Mouse (Mus musculus): Measurements from ENCODE around the gene Prm1.
A peak's percentile ranks its signal among the peaks of the same experiment; 100 is the strongest.
"Not testable (repeated sequence)": the region's sequence is repeated elsewhere in the genome, so short reads cannot be mapped to it uniquely, and the experiment has no call there.

Gene Prm1

GRCm38 (mm10) chr16:10805789-10806527 is at the start of gene Prm1:
TSS of gene Prm1 (minus strand) at chr16:10805839.
- DNase-seq (ENCODE audit: low spot score) = no peak

DNA sequence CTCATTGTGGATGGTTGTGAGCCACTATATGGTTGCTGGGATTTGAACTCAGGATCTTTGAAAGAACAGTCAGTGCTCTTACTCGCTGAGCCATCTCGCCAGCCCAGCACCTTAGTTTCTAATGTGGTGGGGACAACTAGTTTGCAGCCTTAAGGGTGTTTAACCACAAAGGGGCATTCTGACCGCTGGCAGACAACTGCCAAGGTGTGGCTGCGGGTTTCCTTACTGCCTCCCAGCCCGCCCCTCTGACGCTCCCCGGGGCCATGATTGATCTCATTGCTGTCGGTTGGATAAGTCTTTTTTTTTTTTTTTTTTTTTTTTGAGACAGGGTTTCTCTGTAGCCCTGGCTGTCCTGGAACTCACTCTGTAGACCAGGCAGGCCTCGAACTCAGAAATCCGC is 46.6 kb upstream of the Prm1 start:
- DNase-seq (ENCODE audit: low spot score) = not testable (repeated sequence)

GRCm38 (mm10) chr16:10850905-10851304 is 45.3 kb upstream of the Prm1 start:
- DNase-seq (ENCODE audit: low spot score) = no peak

GRCm38 (mm10) chr16:10849965-10850861 is 44.6 kb upstream of the Prm1 start:
- DNase-seq (ENCODE audit: low spot score) = no peak

DNA sequence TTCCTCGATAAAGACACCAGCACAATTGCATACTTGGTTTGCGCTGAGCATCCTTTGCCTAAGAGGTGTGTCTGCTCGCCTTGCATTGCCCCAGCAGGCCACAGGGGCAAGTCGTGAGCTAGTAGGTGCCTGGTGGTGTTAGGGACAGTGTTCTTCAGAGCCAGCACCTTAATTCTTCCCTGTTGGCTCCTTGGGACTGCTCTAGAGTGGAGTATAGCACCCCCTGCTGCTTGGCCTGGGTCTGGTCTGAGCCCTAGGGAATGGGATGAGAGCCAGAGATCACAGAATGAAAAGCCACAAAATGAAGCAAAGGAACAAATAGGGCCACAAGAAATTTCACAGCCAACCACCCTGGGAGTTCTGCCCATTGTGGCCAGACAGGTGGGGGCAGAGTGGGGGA is 40.9 kb upstream of the Prm1 start:
- peak; percentile 58 for DNase-seq (ENCODE audit: low spot score)

DNA sequence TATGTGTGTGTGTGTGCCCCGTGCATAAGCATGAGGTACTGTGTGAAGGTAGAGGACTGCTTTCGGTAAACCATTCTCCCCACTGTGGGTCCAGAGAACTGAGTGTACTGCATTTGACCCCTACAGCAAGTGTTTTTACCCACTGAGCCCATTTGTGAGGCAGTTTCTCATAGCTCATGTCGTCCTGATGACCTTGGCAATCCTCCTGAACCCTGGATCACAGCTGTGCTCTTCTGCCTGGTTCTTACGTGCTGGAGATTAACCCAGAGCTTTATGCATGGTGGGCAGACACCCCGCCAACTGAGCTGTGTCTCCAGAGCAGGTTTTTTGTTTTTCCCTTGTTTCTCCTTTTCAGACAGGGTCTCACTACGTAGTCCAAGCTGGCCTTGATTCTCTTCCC is 40.3 kb upstream of the Prm1 start:
- DNase-seq (ENCODE audit: low spot score) = no peak

- DNase-seq (ENCODE audit: low spot score) = no peak
These were observed 38.7 kb upstream of the Prm1 start for GRCm38 (mm10) chr16:10844319-10844670.

- peak; percentile 44 for DNase-seq (ENCODE audit: low spot score)
These were observed 38.1 kb upstream of the Prm1 start for GRCm38 (mm10) chr16:10843486-10844318.

GRCm38 (mm10) chr16:10842282-10842855 is 36.7 kb upstream of the Prm1 start:
- DNase-seq (ENCODE audit: low spot score) = no peak

GRCm38 (mm10) chr16:10840018-10840417 is 34.4 kb upstream of the Prm1 start:
- no peak for DNase-seq (ENCODE audit: low spot score)

DNA sequence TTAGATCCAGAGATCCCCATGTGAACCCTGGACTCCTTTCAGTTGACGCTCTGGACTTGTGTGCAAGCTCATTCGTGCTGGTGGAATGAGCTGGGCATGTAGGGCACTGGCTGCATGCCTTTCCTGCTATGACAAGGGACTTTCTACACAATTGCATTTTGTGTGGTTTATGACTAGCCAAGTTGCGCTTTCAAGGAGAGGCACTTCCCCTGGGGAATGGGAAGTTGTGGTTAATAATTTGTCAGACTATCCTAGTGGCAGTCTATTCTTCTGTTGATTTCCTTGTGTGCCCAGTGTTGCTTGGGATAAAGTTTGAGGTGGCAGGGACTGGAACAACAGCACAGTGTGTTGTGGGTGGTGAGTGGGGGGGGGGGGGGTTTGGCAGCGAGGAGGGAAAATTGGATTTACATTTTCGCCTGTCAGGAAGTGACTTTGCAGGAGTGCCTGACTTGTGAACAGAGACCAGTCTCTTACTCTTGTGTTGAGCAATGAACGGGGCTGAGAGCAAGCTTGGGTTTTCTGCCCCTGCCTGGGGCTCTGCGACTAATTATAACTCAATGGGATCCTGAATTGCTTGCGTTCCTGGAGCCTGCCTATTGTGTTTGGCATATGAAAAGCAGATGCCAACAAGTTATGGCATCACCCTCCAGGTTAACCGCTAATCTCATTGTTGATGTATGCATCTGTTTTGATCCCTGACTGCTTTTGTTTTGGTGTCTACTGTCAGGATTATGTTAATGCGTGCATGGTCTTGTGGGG is 33.0 kb upstream of the Prm1 start:
- no peak for DNase-seq (ENCODE audit: low spot score)

- no peak for DNase-seq (ENCODE audit: low spot score)
These were observed 32.3 kb upstream of the Prm1 start for GRCm38 (mm10) chr16:10837903-10838302.

DNA sequence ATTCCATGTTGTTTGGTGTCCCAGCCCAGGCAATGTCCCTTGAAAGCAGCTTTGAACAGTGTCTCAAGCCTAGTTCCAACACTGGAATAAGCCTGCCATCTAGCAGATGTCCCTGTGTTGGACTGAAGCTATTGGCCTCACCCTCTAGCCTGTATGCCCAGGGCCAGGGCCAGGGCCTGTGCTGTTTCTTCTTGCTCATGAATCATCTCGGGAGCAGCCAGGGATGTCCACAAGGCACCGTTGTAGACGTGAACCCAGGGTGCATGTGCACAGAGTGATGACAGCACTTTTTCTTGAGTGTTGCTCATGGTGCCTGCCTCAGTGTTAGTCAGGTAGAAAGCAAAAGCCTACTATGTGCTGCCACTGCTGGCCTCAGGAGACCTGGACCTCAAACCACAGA is 31.6 kb upstream of the Prm1 start:
- DNase-seq (ENCODE audit: low spot score) = no peak

- DNase-seq (ENCODE audit: low spot score) = no peak
These were observed 30.7 kb upstream of the Prm1 start for GRCm38 (mm10) chr16:10836388-10836787.

GRCm38 (mm10) chr16:10834911-10835587 is 29.4 kb upstream of the Prm1 start, which contains the start of gene Rmi2:
TSS of gene Rmi2 (plus strand) at chr16:10835059.
- DNase-seq (ENCODE audit: low spot score) = peak; percentile 95

DNA sequence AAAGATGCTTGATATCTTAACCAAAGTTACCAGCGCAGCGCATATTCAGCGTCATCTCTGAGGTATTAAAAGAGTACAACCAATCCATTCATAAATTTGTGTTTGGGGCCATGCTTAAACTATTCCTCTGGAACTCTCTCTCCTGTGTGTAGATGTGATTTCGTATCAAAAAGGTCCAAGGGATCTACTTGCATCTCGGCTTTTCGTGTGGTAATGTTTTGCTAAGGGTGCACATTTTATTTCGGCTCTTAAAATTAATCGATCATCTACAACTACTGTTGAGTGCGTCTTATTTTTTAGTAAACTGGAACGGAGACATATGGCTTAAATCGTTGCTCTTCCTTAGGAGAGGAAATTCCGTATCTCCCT is 28.9 kb upstream of the Prm1 start:
- peak; percentile 22 for DNase-seq (ENCODE audit: low spot score)

- DNase-seq (ENCODE audit: low spot score) = no peak
These were observed 22.8 kb upstream of the Prm1 start for GRCm38 (mm10) chr16:10828461-10828805.

GRCm38 (mm10) chr16:10827766-10828460 is 22.3 kb upstream of the Prm1 start:
- no peak for DNase-seq (ENCODE audit: low spot score)

DNA sequence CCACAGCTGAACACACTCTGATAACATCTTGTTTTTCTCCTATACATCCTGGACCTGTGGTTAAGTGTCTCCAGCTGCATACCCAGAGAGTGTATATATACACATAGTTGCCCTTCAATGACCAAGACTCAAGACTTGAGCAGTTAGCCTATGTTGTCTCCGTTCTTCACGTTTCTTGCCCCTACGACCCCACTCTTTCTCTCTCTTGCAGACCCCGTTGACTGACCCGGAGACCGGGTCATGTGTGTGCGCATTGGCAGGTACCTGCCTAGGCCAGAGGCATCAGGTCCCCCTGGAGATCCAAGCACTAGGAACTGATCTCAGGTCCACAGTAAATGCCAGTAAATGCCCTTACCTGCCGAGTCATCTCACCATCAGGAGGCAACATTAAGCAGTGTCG is 21.6 kb upstream of the Prm1 start:
- DNase-seq (ENCODE audit: low spot score) = no peak

- DNase-seq (ENCODE audit: low spot score) = no peak
These were observed 20.2 kb upstream of the Prm1 start for GRCm38 (mm10) chr16:10825840-10826239.
